Mouse (Mus musculus) heart, embryonic 11.5 days (tissue): ENCODE data around the gene Tacr2. TPM values are rescaled to one million over a fixed set of nuclear protein-coding genes. Genes with fewer than 3 reads are reported as not detected.

Experiments used
- ATAC-seq: fragments of 200-750 bp; cut with Nextera tagmentation; replicated peaks from 2 replicates; pipeline ENCODE4 v1.8.0; 2017; ENCODE audit warnings: moderate library complexity; ENCODE audit not compliant: insufficient number of reproducible peaks, low FRiP score, low TSS enrichment
- H3K27ac ChIP-seq: fragments of 300-500 bp; sonication (generic); 2 replicates; pipeline ENCODE4 v1.5.1; 2014; ENCODE audit warnings: mild to moderate bottlenecking, low read depth, low read length
- H3K27me3 ChIP-seq: fragments of 300-500 bp; sonication (generic); 2 replicates; pipeline ENCODE4 v1.6.1; 2014; ENCODE audit warnings: mild to moderate bottlenecking, low read length, mixed read lengths; ENCODE audit not compliant: control insufficient read depth, insufficient read depth
- H3K36me3 ChIP-seq: fragments of 300-500 bp; sonication (generic); 2 replicates; pipeline ENCODE4 v1.6.1; 2014; ENCODE audit warnings: mild to moderate bottlenecking, low read length, moderate library complexity, mixed read lengths; ENCODE audit not compliant: control insufficient read depth, insufficient read depth
- H3K4me1 ChIP-seq: fragments of 300-500 bp; sonication (generic); 2 replicates; pipeline ENCODE4 v1.6.1; 2014; ENCODE audit warnings: low read length; ENCODE audit not compliant: control insufficient read depth, insufficient read depth
- H3K4me2 ChIP-seq: fragments of 300-500 bp; sonication (generic); 2 replicates; pipeline ENCODE4 v1.6.1; 2014; ENCODE audit warnings: mild to moderate bottlenecking, moderate library complexity
- H3K4me3 ChIP-seq: fragments of 300-500 bp; sonication (generic); 2 replicates; pipeline ENCODE4 v1.5.1; 2014; ENCODE audit warnings: low read depth, low read length
- H3K9ac ChIP-seq: fragments of 300-500 bp; sonication (generic); 2 replicates; pipeline ENCODE4 v1.6.1; 2014; ENCODE audit warnings: mild to moderate bottlenecking, low read depth, low read length, moderate library complexity
- H3K9me3 ChIP-seq: fragments of 300-500 bp; sonication (generic); replicated peaks from 2 replicates; pipeline ENCODE4 v1.6.1; 2016; ENCODE audit warnings: low read length; ENCODE audit not compliant: control insufficient read depth
- WGBS: fragments of 180-500 bp; shearing (Covaris S2); extraction: QIAGEN DNeasy Blood & Tissue Kit; methylation state at CpG from one replicate; pipeline ENCODE4 v1.1.7; 2014; ENCODE audit not compliant: insufficient replicate concordance; 5-methylcytosine and 5-hydroxymethylcytosine counted together
- polyA plus RNA-seq: library from polyadenylated mRNA; unstranded; fragments of >200 nt; fragmentation: Nextera tagmentation; extraction: Ambion mirVana; gene quantifications from 2 replicates; pipeline ENCODE4 v1.2.1, GENCODE M21; 2014

The Tacr2 gene
- polyA plus RNA-seq, 1 experiment from 2014 or later: not detected

GRCm38 (mm10) chr10:62275235-62275634 is 23.0 kb downstream of the Tacr2 start:
- H3K27me3 ChIP-seq: no peaks in the 10 kb centered on the region
- ATAC-seq: no peak
- no peak overlapping the region for H3K27ac ChIP-seq
- H3K4me3 ChIP-seq: no peak overlapping the region
- no peak overlapping the region for H3K4me2 ChIP-seq
- 42% methylated on average over 4 of the region's 4 CpGs for WGBS
- peaks cover 35% of the 10 kb centered on the region for H3K36me3 ChIP-seq
- no peak overlapping the region for H3K9ac ChIP-seq
- H3K9me3 ChIP-seq: no peaks in the 10 kb centered on the region
- no peaks in the 10 kb centered on the region for H3K4me1 ChIP-seq

GRCm38 (mm10) chr10:62277499-62278293 is 25.5 kb downstream of the Tacr2 start:
- H3K27ac ChIP-seq: no peak overlapping the region
- no peak for ATAC-seq
- H3K27me3 ChIP-seq: no peaks in the 10 kb centered on the region
- peaks cover 47% of the 10 kb centered on the region for H3K36me3 ChIP-seq
- H3K4me1 ChIP-seq: no peaks in the 10 kb centered on the region
- no peak overlapping the region for H3K4me3 ChIP-seq
- H3K4me2 ChIP-seq: no peak overlapping the region
- no peak overlapping the region for H3K9ac ChIP-seq
- no peaks in the 10 kb centered on the region for H3K9me3 ChIP-seq
- 94% methylated on average over 17 of the region's 19 CpGs for WGBS

GRCm38 (mm10) chr10:62279066-62279465 is 26.8 kb downstream of the Tacr2 start:
- WGBS: 77% methylated on average over 3 of the region's 3 CpGs
- Histone ChIP-seq H3K36me3 (peaks cover 47% of the 10 kb centered on the region), H3K27ac (no peak overlapping the region), H3K9me3 (no peaks in the 10 kb centered on the region), H3K4me3 (no peak overlapping the region), H3K4me2 (no peak overlapping the region), H3K9ac (no peak overlapping the region), H3K4me1 (no peaks in the 10 kb centered on the region), H3K27me3 (no peaks in the 10 kb centered on the region)
- ATAC-seq: no peak

- ATAC-seq: no peak
- H3K9me3 ChIP-seq: no peaks in the 10 kb centered on the region
- 82% methylated on average over 4 of the region's 4 CpGs for WGBS
- H3K4me3 ChIP-seq: no peak overlapping the region
- peaks cover 43% of the 10 kb centered on the region for H3K36me3 ChIP-seq
- no peaks in the 10 kb centered on the region for H3K27me3 ChIP-seq
- H3K4me2 ChIP-seq: no peak overlapping the region
- no peak overlapping the region for H3K9ac ChIP-seq
- H3K4me1 ChIP-seq: no peaks in the 10 kb centered on the region
- no peak overlapping the region for H3K27ac ChIP-seq
Measured at GRCm38 (mm10) chr10:62279671-62280070, 27.4 kb downstream of the Tacr2 start.

GRCm38 (mm10) chr10:62282782-62283181 is 30.5 kb downstream of the Tacr2 start:
- Histone ChIP-seq H3K27ac (no peak overlapping the region), H3K9ac (no peak overlapping the region), H3K4me3 (no peak overlapping the region), H3K9me3 (no peaks in the 10 kb centered on the region), H3K4me2 (no peak overlapping the region), H3K27me3 (no peaks in the 10 kb centered on the region), H3K36me3 (peaks cover 46% of the 10 kb centered on the region), H3K4me1 (0 out of 2 replicates have a peak, but pooled peaks cover 2% of the 10 kb centered on the region)
- ATAC-seq: peak; percentile 58; the same call in 1 of the 2 replicates
- 43% methylated on average over 9 of the region's 9 CpGs for WGBS

DNA sequence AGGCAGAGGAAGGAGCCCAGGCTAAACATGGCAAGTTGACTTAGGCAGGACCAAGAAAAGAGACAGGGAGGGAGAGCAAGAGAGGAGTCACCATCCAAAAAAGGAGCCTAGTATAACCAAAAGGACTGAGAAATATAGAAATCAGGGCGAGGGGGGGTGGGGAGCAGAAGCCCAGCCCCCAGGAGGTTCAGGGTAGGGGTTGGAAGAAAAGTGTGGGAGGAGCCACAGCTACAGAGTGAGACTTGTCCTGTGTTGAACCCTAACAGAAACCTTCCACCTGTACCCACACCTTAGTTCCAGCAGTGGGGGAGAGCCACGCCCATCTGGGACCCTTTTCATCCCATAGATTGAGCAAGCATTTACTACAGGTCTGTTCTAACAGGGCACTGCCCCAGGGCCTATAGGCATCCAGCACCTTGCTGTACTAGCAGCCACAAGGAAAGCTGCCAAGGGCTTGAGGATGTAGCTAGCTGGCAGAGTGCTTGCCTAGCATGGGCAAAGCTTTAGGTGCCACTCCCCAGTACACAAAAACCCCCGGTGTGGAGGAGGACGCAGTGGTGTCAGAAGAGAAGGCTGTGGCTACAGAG is 31.1 kb downstream of the Tacr2 start:
- 82% methylated on average over 4 of the region's 4 CpGs for WGBS
- H3K9ac ChIP-seq: no peak overlapping the region

GRCm38 (mm10) chr10:62287460-62288124 is 35.4 kb downstream of the Tacr2 start:
- no peaks in the 10 kb centered on the region for H3K9me3 ChIP-seq

More for the DNA sequence above, 31.1 kb downstream of the Tacr2 start:
- H3K9me3 ChIP-seq: no peaks in the 10 kb centered on the region
- ATAC-seq: no peak
- H3K27ac ChIP-seq: no peak overlapping the region
- H3K4me1 ChIP-seq: 0 out of 2 replicates have a peak, but pooled peaks cover 6% of the 10 kb centered on the region
- no peak overlapping the region for H3K4me3 ChIP-seq
- H3K27me3 ChIP-seq: no peaks in the 10 kb centered on the region
- H3K36me3 ChIP-seq: peaks cover 51% of the 10 kb centered on the region
- no peak overlapping the region for H3K4me2 ChIP-seq

DNA sequence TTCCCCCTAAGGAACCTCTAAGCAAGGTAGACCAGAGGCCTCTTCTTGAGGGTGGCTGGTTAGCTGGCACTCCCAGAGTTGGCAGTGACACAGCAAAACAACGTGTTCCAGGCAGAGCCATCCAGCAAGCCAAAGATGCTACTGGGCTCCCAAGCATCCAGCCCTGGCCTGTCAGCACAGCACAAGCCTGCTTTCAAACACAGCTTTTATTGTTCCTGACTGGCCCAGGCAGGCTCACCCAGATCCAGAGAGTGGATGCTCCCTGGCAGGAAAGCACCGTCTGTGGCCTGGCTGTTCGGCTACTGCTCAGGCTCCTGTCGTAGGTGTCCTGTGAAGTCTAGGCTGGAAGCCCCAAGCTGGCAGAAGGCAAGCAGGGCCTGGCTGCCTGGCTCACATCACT is 41.9 kb downstream of the Tacr2 start:
- Histone ChIP-seq H3K27ac (no peak overlapping the region), H3K4me1 (no peaks in the 10 kb centered on the region), H3K9me3 (no peaks in the 10 kb centered on the region), H3K36me3 (peaks cover 50% of the 10 kb centered on the region), H3K4me3 (no peak overlapping the region), H3K9ac (no peak overlapping the region), H3K27me3 (no peaks in the 10 kb centered on the region), H3K4me2 (no peak overlapping the region)
- 86% methylated on average over 4 of the region's 4 CpGs for WGBS
- ATAC-seq: no peak

More at GRCm38 (mm10) chr10:62287460-62288124, 35.4 kb downstream of the Tacr2 start:
- H3K27me3 ChIP-seq: no peaks in the 10 kb centered on the region
- no peak overlapping the region for H3K9ac ChIP-seq
- no peak overlapping the region for H3K4me2 ChIP-seq
- H3K27ac ChIP-seq: no peak overlapping the region
- H3K36me3 ChIP-seq: peaks cover 50% of the 10 kb centered on the region
- H3K4me3 ChIP-seq: no peak overlapping the region
- ATAC-seq: no peak
- H3K4me1 ChIP-seq: 0 out of 2 replicates have a peak, but pooled peaks cover 6% of the 10 kb centered on the region
- whole genome bisulfite sequencing: 69% methylated on average over 6 of the region's 6 CpGs
